Mouse (Mus musculus) liver, adult 2 months (tissue): ENCODE results near the gene Ttc3. TPM values are rescaled to one million over a fixed set of nuclear protein-coding genes. Genes with fewer than 3 reads are reported as not detected.
"Not testable (repeated sequence)": the region's sequence is repeated elsewhere in the genome, so short reads cannot be mapped to it uniquely, and the experiment has no call there.

Source experiments
- DNase-seq: peaks from one replicate; pipeline ENCODE4 v3.0.0-alpha.2; 2011; ENCODE audit warnings: low read depth, low spot score; ENCODE audit errors: extremely low read depth
- H3K27ac ChIP-seq: fragments of 200-500 bp; replicated peaks from 2 replicates; pipeline ENCODE4 v1.5.1; 2012; ENCODE audit warnings: low read depth, mild to moderate bottlenecking, control low read depth, inconsistent platforms, low read length; ENCODE audit not compliant: insufficient read depth
- H3K27me3 ChIP-seq: fragments of 200-500 bp; 2 replicates; pipeline ENCODE4 v1.6.1; 2012; ENCODE audit warnings: mild to moderate bottlenecking, moderate library complexity, low read length, inconsistent platforms; ENCODE audit not compliant: control insufficient read depth, insufficient read depth
- H3K36me3 ChIP-seq: fragments of 200-500 bp; 2 replicates; pipeline ENCODE4 v1.6.1; 2012; ENCODE audit warnings: low read length, inconsistent platforms; ENCODE audit not compliant: control insufficient read depth, insufficient read depth
- H3K4me1 ChIP-seq: fragments of 200-500 bp; 2 replicates; pipeline ENCODE4 v1.6.1; 2011; ENCODE audit warnings: low read length; ENCODE audit not compliant: control insufficient read depth, insufficient read depth
- H3K4me3 ChIP-seq: fragments of 200-500 bp; 2 replicates; pipeline ENCODE4 v1.5.1; 2011; ENCODE audit warnings: low read depth, mild to moderate bottlenecking, control low read depth, low read length, moderate library complexity; ENCODE audit not compliant: insufficient read depth
- H3K79me2 ChIP-seq: fragments of 200-500 bp; 2 replicates; pipeline ENCODE4 v1.6.1; 2012; ENCODE audit warnings: inconsistent platforms, mild to moderate bottlenecking, low read length, moderate library complexity; ENCODE audit not compliant: control insufficient read depth, insufficient read depth
- H3K9ac ChIP-seq: fragments of 200-500 bp; 2 replicates; pipeline ENCODE4 v1.6.1; 2012; ENCODE audit warnings: low read depth, mild to moderate bottlenecking, control low read depth, inconsistent platforms, low read length
- CTCF ChIP-seq: fragments of 200-500 bp; IDR thresholded peaks from 2 replicates; pipeline ENCODE4 v1.5.1; 2011; ENCODE audit warnings: low read depth, low read length, control low read depth
- POLR2A ChIP-seq: fragments of 200-500 bp; IDR thresholded peaks from 2 replicates; pipeline ENCODE4 v1.6.1; 2011; ENCODE audit warnings: low read length, control low read depth; ENCODE audit not compliant: insufficient read depth; ENCODE audit errors: extremely low read depth
- WGBS: fragments of 180-500 bp; shearing (Covaris S2); methylation state at CpG from one replicate; pipeline ENCODE4 v1.1.7; 2018; 5-methylcytosine and 5-hydroxymethylcytosine counted together
- polyA plus RNA-seq: library from polyadenylated mRNA; depleted of rRNA; stranded (reverse); fragments of >200 nt; gene quantifications from 2 replicates; pipeline ENCODE4 v1.2.3, GENCODE M21; 2012
- total RNA-seq: library from RNA; depleted of rRNA; stranded (reverse); fragments of >200 nt; gene quantifications from 2 replicates; pipeline ENCODE4 v1.2.3, GENCODE M21; 2014

Gene Ttc3
- total and polyA plus RNA-seq, 2 experiments: 9.3 to 26.7 TPM

- Histone ChIP-seq H3K36me3 (no peaks in the 10 kb centered on the region), H3K79me2 (no peaks in the 10 kb centered on the region), H3K27me3 (no peaks in the 10 kb centered on the region), H3K4me3 (no peak overlapping the region), H3K27ac (no peak overlapping the region), H3K4me1 (peaks cover 2% of the 10 kb centered on the region; the same call in 1 of the 2 replicates), H3K9ac (no peak overlapping the region)
- no peak for DNase-seq
- WGBS: 77% methylated on average over 5 of the region's 5 CpGs
- TF ChIP-seq POLR2A (no peak), CTCF (no peak)
Observed at GRCm38 (mm10) chr16:94487341-94487740, 116.9 kb downstream of the Ttc3 start.

GRCm38 (mm10) chr16:94489326-94489725 is 118.9 kb downstream of the Ttc3 start:
- no peak for DNase-seq
- H3K27ac ChIP-seq: no peak overlapping the region
- no peaks in the 10 kb centered on the region for H3K79me2 ChIP-seq
- H3K9ac ChIP-seq: no peak overlapping the region
- H3K36me3 ChIP-seq: no peaks in the 10 kb centered on the region
- no peaks in the 10 kb centered on the region for H3K27me3 ChIP-seq
- H3K4me1 ChIP-seq: peaks cover 2% of the 10 kb centered on the region; the same call in 1 of the 2 replicates
- no peak overlapping the region for H3K4me3 ChIP-seq
- 93% methylated on average over 5 of the region's 5 CpGs for WGBS
- no peak for TF ChIP-seq CTCF
- no peak for TF ChIP-seq POLR2A

- H3K4me3 ChIP-seq, H3K27me3 ChIP-seq, H3K9ac ChIP-seq, H3K4me1 ChIP-seq, H3K79me2 ChIP-seq: not testable (repeated sequence)
- WGBS: 30% methylated on average over 7 of the region's 7 CpGs
- Histone ChIP-seq H3K27ac (peak overlapping the region; percentile 53), H3K36me3 (peaks cover 18% of the 10 kb centered on the region)
- DNase-seq: peak; percentile 84
Observed at GRCm38 (mm10) chr16:94497176-94497575, 126.8 kb downstream of the Ttc3 start.

- Histone ChIP-seq H3K36me3 (peaks cover 19% of the 10 kb centered on the region), H3K4me1 (peaks cover 7% of the 10 kb centered on the region), H3K79me2 (no peaks in the 10 kb centered on the region), H3K9ac (no peak overlapping the region), H3K27me3 (no peaks in the 10 kb centered on the region), H3K4me3 (no peak overlapping the region), H3K27ac (peak overlapping the region; percentile 81)
- DNase-seq: peak; percentile 87
- 12% methylated on average over 5 of the region's 5 CpGs for whole genome bisulfite sequencing
- TF ChIP-seq CTCF (no peak), POLR2A (no peak)
Observed at GRCm38 (mm10) chr16:94497911-94498310, 127.5 kb downstream of the Ttc3 start.

GRCm38 (mm10) chr16:94504192-94504591 is 133.8 kb downstream of the Ttc3 start:
- Histone ChIP-seq H3K27me3 (no peaks in the 10 kb centered on the region), H3K27ac (no peak overlapping the region), H3K4me1 (peaks cover 7% of the 10 kb centered on the region), H3K36me3 (peaks cover 36% of the 10 kb centered on the region), H3K9ac (no peak overlapping the region), H3K79me2 (no peaks in the 10 kb centered on the region), H3K4me3 (no peak overlapping the region)
- no peak for DNase-seq
- TF ChIP-seq POLR2A: no peak
- TF ChIP-seq CTCF: no peak
- WGBS: 93% methylated on average over 5 of the region's 5 CpGs

GRCm38 (mm10) chr16:94507071-94507470 is 136.7 kb downstream of the Ttc3 start:
- no peak for TF ChIP-seq CTCF
- no peak for TF ChIP-seq POLR2A
- Histone ChIP-seq H3K79me2 (no peaks in the 10 kb centered on the region), H3K9ac (no peak overlapping the region), H3K4me1 (peaks cover 9% of the 10 kb centered on the region), H3K27me3 (no peaks in the 10 kb centered on the region), H3K36me3 (peaks cover 25% of the 10 kb centered on the region), H3K4me3 (no peak overlapping the region), H3K27ac (no peak overlapping the region)
- DNase-seq: no peak
- WGBS: 81% methylated on average over 2 of the region's 2 CpGs
